Mouse (Mus musculus): ENCODE data around the gene Cobl. TPM values are rescaled to one million over a fixed set of nuclear protein-coding genes. Genes with fewer than 3 reads are reported as not detected.

Cobl gene
- polyA plus RNA-seq, 1 experiment from 2014 or later = 8.2 TPM

- H3K27me3 ChIP-seq (replicated peaks; ENCODE audit: control insufficient read depth, insufficient read depth, low read length) = no peaks in the 10 kb centered on the region
- no peak for ATAC-seq (replicated peaks; ENCODE audit: low FRiP score)
- DNase-seq (ENCODE audit: low spot score) = no peak
- WGBS = 91% methylated on average over 5 of the region's 5 CpGs
- no peak overlapping the region for H3K27ac ChIP-seq (ENCODE audit: low read depth, low read length)
- no peaks in the 10 kb centered on the region for H3K9me3 ChIP-seq (ENCODE audit: control insufficient read depth, low read length)
- no peak overlapping the region for H3K4me3 ChIP-seq (ENCODE audit: low read depth, low read length)
- H3K9ac ChIP-seq (ENCODE audit: low read depth, low read length) = no peak overlapping the region
- H3K36me3 ChIP-seq (ENCODE audit: control insufficient read depth, insufficient read depth, low read length) = no peaks in the 10 kb centered on the region
- no peak overlapping the region for H3K4me2 ChIP-seq
- H3K4me1 ChIP-seq (replicated peaks; ENCODE audit: control insufficient read depth, insufficient read depth, low read length) = no peaks in the 10 kb centered on the region
Observed at GRCm38 (mm10) chr11:12257324-12258118, 207.2 kb downstream of the Cobl start.

GRCm38 (mm10) chr11:12245327-12245915 lies 219.3 kb downstream of the Cobl start:
- H3K4me1 ChIP-seq (replicated peaks; ENCODE audit: control insufficient read depth, insufficient read depth, low read length) = no peaks in the 10 kb centered on the region
- no peak overlapping the region for H3K9ac ChIP-seq (ENCODE audit: low read depth, low read length)
- H3K36me3 ChIP-seq (ENCODE audit: control insufficient read depth, insufficient read depth, low read length) = no peaks in the 10 kb centered on the region
- no peaks in the 10 kb centered on the region for H3K27me3 ChIP-seq (replicated peaks; ENCODE audit: control insufficient read depth, insufficient read depth, low read length)
- H3K4me2 ChIP-seq = no peak overlapping the region
- no peak overlapping the region for H3K4me3 ChIP-seq (ENCODE audit: low read depth, low read length)
- WGBS = 64% methylated on average over 4 of the region's 4 CpGs
- no peaks in the 10 kb centered on the region for H3K9me3 ChIP-seq (ENCODE audit: control insufficient read depth, low read length)
- H3K27ac ChIP-seq (ENCODE audit: low read depth, low read length) = no peak overlapping the region
- no peak for DNase-seq (ENCODE audit: low spot score)
- ATAC-seq (replicated peaks; ENCODE audit: low FRiP score) = no peak

- no peaks in the 10 kb centered on the region for H3K36me3 ChIP-seq (ENCODE audit: control insufficient read depth, insufficient read depth, low read length)
- no peaks in the 10 kb centered on the region for H3K9me3 ChIP-seq (ENCODE audit: control insufficient read depth, low read length)
- H3K4me2 ChIP-seq = no peak overlapping the region
- H3K27ac ChIP-seq (ENCODE audit: low read depth, low read length) = no peak overlapping the region
- H3K4me1 ChIP-seq (replicated peaks; ENCODE audit: control insufficient read depth, insufficient read depth, low read length) = no peaks in the 10 kb centered on the region
- DNase-seq (ENCODE audit: low spot score) (no peak), ATAC-seq (replicated peaks; ENCODE audit: low FRiP score) (no peak)
- H3K4me3 ChIP-seq (ENCODE audit: low read depth, low read length) = no peak overlapping the region
- 53% methylated on average over 1 of the region's 1 CpGs for WGBS
- no peak overlapping the region for H3K9ac ChIP-seq (ENCODE audit: low read depth, low read length)
- H3K27me3 ChIP-seq (replicated peaks; ENCODE audit: control insufficient read depth, insufficient read depth, low read length) = no peaks in the 10 kb centered on the region
Observed at GRCm38 (mm10) chr11:12236341-12236740, 228.4 kb downstream of the Cobl start.

DNA sequence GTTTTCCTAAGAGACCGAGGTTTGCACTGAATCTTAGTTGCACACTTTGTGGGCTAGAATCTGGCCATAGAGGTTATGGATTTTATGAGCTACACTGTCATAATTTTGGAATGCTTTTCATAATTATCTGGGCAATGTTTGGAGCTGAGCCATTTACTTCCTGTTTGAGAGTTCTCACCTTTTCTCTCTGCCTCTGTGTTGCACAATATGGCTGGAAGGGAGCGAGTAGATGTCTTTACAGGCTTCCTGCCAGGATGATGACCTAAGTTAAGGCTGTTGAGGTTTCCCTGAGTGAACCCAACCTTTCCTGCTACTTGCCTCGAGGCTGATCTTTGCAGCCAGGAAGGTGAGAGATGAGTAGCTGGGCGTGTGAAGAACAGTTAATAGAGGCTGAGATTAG lies 229.9 kb downstream of the Cobl start:
- 66% methylated on average over 4 of the region's 4 CpGs for WGBS
- H3K9me3 ChIP-seq (ENCODE audit: control insufficient read depth, low read length) = no peaks in the 10 kb centered on the region
- ATAC-seq (replicated peaks; ENCODE audit: low FRiP score) = no peak

GRCm38 (mm10) chr11:12234126-12234525 lies 230.6 kb downstream of the Cobl start:
- WGBS = 62% methylated on average over 1 of the region's 1 CpGs
- Histone ChIP-seq H3K4me2 (no peak overlapping the region), H3K27me3 (replicated peaks; ENCODE audit: control insufficient read depth, insufficient read depth, low read length) (no peaks in the 10 kb centered on the region), H3K4me1 (replicated peaks; ENCODE audit: control insufficient read depth, insufficient read depth, low read length) (no peaks in the 10 kb centered on the region), H3K9ac (ENCODE audit: low read depth, low read length) (no peak overlapping the region), H3K9me3 (ENCODE audit: control insufficient read depth, low read length) (no peaks in the 10 kb centered on the region), H3K27ac (ENCODE audit: low read depth, low read length) (no peak overlapping the region), H3K4me3 (ENCODE audit: low read depth, low read length) (no peak overlapping the region), H3K36me3 (ENCODE audit: control insufficient read depth, insufficient read depth, low read length) (no peaks in the 10 kb centered on the region)
- ATAC-seq (replicated peaks; ENCODE audit: low FRiP score) = no peak
- DNase-seq (ENCODE audit: low spot score) = no peak

More for the DNA sequence above, 229.9 kb downstream of the Cobl start:
- H3K27ac ChIP-seq (ENCODE audit: low read depth, low read length) = no peak overlapping the region
- no peaks in the 10 kb centered on the region for H3K4me1 ChIP-seq (replicated peaks; ENCODE audit: control insufficient read depth, insufficient read depth, low read length)
- H3K9ac ChIP-seq (ENCODE audit: low read depth, low read length) = no peak overlapping the region
- no peak for DNase-seq (ENCODE audit: low spot score)
- H3K36me3 ChIP-seq (ENCODE audit: control insufficient read depth, insufficient read depth, low read length) = no peaks in the 10 kb centered on the region
- H3K27me3 ChIP-seq (replicated peaks; ENCODE audit: control insufficient read depth, insufficient read depth, low read length) = no peaks in the 10 kb centered on the region
- H3K4me3 ChIP-seq (ENCODE audit: low read depth, low read length) = no peak overlapping the region
- H3K4me2 ChIP-seq = no peak overlapping the region

DNA sequence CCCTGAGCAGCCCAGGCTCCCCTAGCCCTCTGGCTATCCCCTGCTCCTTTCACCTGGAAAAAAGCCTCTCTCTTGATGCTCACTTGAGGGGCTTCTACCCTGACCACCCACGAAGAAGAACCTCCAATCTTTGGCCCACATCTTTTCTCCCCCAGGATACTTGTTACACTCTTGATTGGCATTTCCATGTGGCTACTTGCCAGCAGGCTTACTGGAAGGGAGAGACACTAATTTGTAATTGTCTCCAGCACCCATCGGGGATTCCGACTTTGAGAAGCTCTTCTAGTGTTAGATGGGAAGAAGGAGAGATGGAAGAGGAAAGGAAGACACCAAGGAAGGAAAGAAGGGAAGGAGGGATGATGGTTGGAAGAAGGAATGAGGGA lies 232.0 kb downstream of the Cobl start:
- H3K4me2 ChIP-seq = no peak overlapping the region
- H3K4me1 ChIP-seq (replicated peaks; ENCODE audit: control insufficient read depth, insufficient read depth, low read length) = no peaks in the 10 kb centered on the region
- H3K27me3 ChIP-seq (replicated peaks; ENCODE audit: control insufficient read depth, insufficient read depth, low read length) = no peaks in the 10 kb centered on the region
- no peak overlapping the region for H3K27ac ChIP-seq (ENCODE audit: low read depth, low read length)
- no peaks in the 10 kb centered on the region for H3K9me3 ChIP-seq (ENCODE audit: control insufficient read depth, low read length)
- H3K9ac ChIP-seq (ENCODE audit: low read depth, low read length) = no peak overlapping the region
- DNase-seq (ENCODE audit: low spot score) = no peak
- no peak overlapping the region for H3K4me3 ChIP-seq (ENCODE audit: low read depth, low read length)
- 74% methylated on average over 3 of the region's 3 CpGs for WGBS
- no peaks in the 10 kb centered on the region for H3K36me3 ChIP-seq (ENCODE audit: control insufficient read depth, insufficient read depth, low read length)
- no peak for ATAC-seq (replicated peaks; ENCODE audit: low FRiP score)

DNA sequence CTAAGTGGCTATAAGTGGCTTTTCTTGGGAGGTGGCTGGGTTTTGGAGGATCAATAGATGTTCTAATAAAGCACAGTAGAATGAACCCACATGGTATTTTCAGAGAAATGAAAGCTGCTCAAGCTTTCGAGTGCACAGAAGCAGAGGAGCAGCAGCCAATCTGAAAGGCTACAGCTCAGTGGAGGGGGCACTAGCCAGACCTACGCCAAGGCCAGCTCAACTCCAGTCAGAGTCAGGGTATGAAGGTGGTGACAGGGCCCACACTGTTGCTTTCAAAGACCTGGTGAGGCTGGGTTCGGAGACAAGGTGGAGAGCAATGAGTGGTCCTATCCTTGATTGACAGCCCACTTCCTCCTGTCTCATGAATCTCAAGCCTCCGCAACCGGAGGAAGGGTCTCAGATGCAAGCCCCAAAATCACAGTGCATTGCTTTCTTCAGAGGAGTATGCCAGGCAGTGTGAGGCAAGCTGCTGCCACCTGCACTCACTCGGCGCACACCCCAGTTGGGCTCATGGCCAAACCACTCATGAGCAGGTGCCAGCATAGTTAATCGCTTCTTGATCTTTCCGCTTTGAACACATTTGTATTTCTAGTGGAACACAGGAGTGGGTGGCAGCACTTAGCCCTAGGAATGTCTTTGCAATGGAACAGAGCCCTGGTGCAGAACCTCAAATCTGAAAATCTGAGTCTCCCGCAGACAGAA lies 232.6 kb downstream of the Cobl start:
- no peak overlapping the region for H3K27ac ChIP-seq (ENCODE audit: low read depth, low read length)
- WGBS = 85% methylated on average over 10 of the region's 10 CpGs
- ATAC-seq (replicated peaks; ENCODE audit: low FRiP score) = no peak
- no peak overlapping the region for H3K4me3 ChIP-seq (ENCODE audit: low read depth, low read length)
- no peaks in the 10 kb centered on the region for H3K36me3 ChIP-seq (ENCODE audit: control insufficient read depth, insufficient read depth, low read length)
- H3K4me1 ChIP-seq (replicated peaks; ENCODE audit: control insufficient read depth, insufficient read depth, low read length) = no peaks in the 10 kb centered on the region
- no peak overlapping the region for H3K4me2 ChIP-seq
- H3K9ac ChIP-seq (ENCODE audit: low read depth, low read length) = no peak overlapping the region
- H3K9me3 ChIP-seq (ENCODE audit: control insufficient read depth, low read length) = no peaks in the 10 kb centered on the region
- H3K27me3 ChIP-seq (replicated peaks; ENCODE audit: control insufficient read depth, insufficient read depth, low read length) = no peaks in the 10 kb centered on the region
- DNase-seq (ENCODE audit: low spot score) = no peak

GRCm38 (mm10) chr11:12231481-12232035 lies 233.2 kb downstream of the Cobl start:
- Histone ChIP-seq H3K4me3 (ENCODE audit: low read depth, low read length) (no peak overlapping the region), H3K36me3 (ENCODE audit: control insufficient read depth, insufficient read depth, low read length) (no peaks in the 10 kb centered on the region), H3K4me2 (no peak overlapping the region), H3K9ac (ENCODE audit: low read depth, low read length) (no peak overlapping the region), H3K27ac (ENCODE audit: low read depth, low read length) (no peak overlapping the region), H3K27me3 (replicated peaks; ENCODE audit: control insufficient read depth, insufficient read depth, low read length) (no peaks in the 10 kb centered on the region), H3K4me1 (replicated peaks; ENCODE audit: control insufficient read depth, insufficient read depth, low read length) (no peaks in the 10 kb centered on the region), H3K9me3 (ENCODE audit: control insufficient read depth, low read length) (no peaks in the 10 kb centered on the region)
- WGBS = 68% methylated on average over 6 of the region's 6 CpGs
- no peak for DNase-seq (ENCODE audit: low spot score)
- ATAC-seq (replicated peaks; ENCODE audit: low FRiP score) = no peak
